10 mouse cellular contexts compared by ENCODE assay signal in the genomic region with DNA sequence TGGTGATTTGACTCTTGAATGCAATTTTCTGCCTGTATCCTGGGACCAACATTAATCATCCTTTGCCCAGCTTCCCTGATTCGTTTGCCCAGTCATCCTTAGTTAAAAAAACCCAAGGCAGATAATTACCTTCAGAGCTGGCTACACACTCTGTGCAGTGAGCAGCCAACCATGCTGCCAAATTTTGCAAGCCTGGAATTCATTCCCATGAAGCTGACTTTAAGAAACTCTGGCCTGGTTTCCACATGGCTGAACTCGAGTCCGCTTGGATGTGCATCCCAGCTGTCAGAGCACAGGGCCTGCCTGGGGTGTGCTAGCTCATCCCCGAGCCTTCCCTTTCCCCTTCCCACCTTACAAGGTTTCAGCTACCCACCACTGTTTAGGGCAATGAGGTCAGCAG. TPM values are rescaled to one million over a fixed set of nuclear protein-coding genes. Genes with fewer than 3 reads are reported as not detected.
DNase-seq lines count a peak whose midpoint lies in the region; ATAC-seq and TF ChIP-seq lines count a peak whose summit lies in the region.
"Had no signal": no experiment of that assay in that cellular context is flagged by ENCODE, and none has a peak within 500 bp of the region (broad histone marks: within the 10 kb centered on the region; RNA-seq: fewer than 3 reads in every experiment).

No protein-coding gene starts in this region.

- TF ChIP-seq CTCF in layer of hippocampus, adult 2 months (conservative IDR thresholded peaks at IDR 0.05): no peak

- H3K27ac ChIP-seq in layer of hippocampus, adult 2 months: peak overlapping the region; percentile 48; the same call in 1 of the 2 replicates
- 0 out of 2 replicates have a peak overlapping the region, but pooled peaks have one; percentile 6 for H3K27ac ChIP-seq in embryonic facial prominence, embryonic 15.5 days (replicated peaks)
- peak overlapping the region; percentile 71 for H3K27ac ChIP-seq in hindbrain, embryonic 15.5 days (replicated peaks)

- H3K4me3 ChIP-seq in layer of hippocampus, adult 2 months: no peak overlapping the region
- no peak overlapping the region for H3K4me3 ChIP-seq in embryonic facial prominence, embryonic 15.5 days (replicated peaks)
- no peak overlapping the region for H3K4me3 ChIP-seq in hindbrain, embryonic 15.5 days

- WGBS in embryonic facial prominence, embryonic 15.5 days: 29% methylated on average over 4 of the region's 4 CpGs
- 19% methylated on average over 4 of the region's 4 CpGs for WGBS in hindbrain, embryonic 15.5 days

- H3K27me3 ChIP-seq in embryonic facial prominence, embryonic 15.5 days: no peaks in the 10 kb centered on the region
- no peaks in the 10 kb centered on the region for H3K27me3 ChIP-seq in hindbrain, embryonic 15.5 days

- no peak for DNase-seq in layer of hippocampus, adult 2 months (ENCODE audit: low spot score in 2 of 2)
- no peak for DNase-seq in layer of hippocampus, postnatal 25 days (ENCODE audit: extremely low spot score in 1 of 2, low spot score in 1 of 2)
- DNase-seq in lung, postnatal 36 days: peak; percentile 41
- no peak for DNase-seq in left cerebral cortex, adult 8-10 months (ENCODE audit: low spot score in 2 of 2)
- no peak for DNase-seq in right cerebral cortex, adult 18-20 months

- H3K9me3 ChIP-seq in embryonic facial prominence, embryonic 15.5 days (replicated peaks): no peaks in the 10 kb centered on the region
- no peaks in the 10 kb centered on the region for H3K9me3 ChIP-seq in hindbrain, embryonic 15.5 days

- H3K4me2 ChIP-seq in embryonic facial prominence, embryonic 15.5 days (replicated peaks): no peak overlapping the region
- H3K4me2 ChIP-seq in hindbrain, embryonic 15.5 days: no peak overlapping the region

- no peak overlapping the region for H3K9ac ChIP-seq in embryonic facial prominence, embryonic 15.5 days
- no peak overlapping the region for H3K9ac ChIP-seq in hindbrain, embryonic 15.5 days

- peaks cover 9% of the 10 kb centered on the region for H3K4me1 ChIP-seq in embryonic facial prominence, embryonic 15.5 days
- H3K4me1 ChIP-seq in hindbrain, embryonic 15.5 days (replicated peaks): peaks cover 35% of the 10 kb centered on the region

- H3K36me3 ChIP-seq in embryonic facial prominence, embryonic 15.5 days: peaks cover 77% of the 10 kb centered on the region
- peaks cover 13% of the 10 kb centered on the region; the same call in 1 of the 2 replicates for H3K36me3 ChIP-seq in hindbrain, embryonic 15.5 days

- ATAC-seq in embryonic facial prominence, embryonic 15.5 days (ENCODE audit: insufficient number of reproducible peaks, low FRiP score, low TSS enrichment, low read depth): peak; percentile 40; the same call in 1 of the 2 replicates
- peak; percentile 76 for ATAC-seq in hindbrain, embryonic 15.5 days (ENCODE audit: low FRiP score, low read depth)

RNA-seq across cellular contexts. Expression of a gene that starts 29.5 kb away (rescaled TPM):
- not detected for total RNA-seq in layer of hippocampus, adult 2 months (2021)
- not detected for total RNA-seq in layer of hippocampus, postnatal 25 days (2021)
- not detected in 2 replicates for polyA plus RNA-seq in embryonic facial prominence, embryonic 15.5 days (2015; fragmentation: Nextera tagmentation; extraction: Ambion mirVana)
- polyA plus RNA-seq in hindbrain, embryonic 15.5 days (2015; fragmentation: Nextera tagmentation; extraction: Ambion mirVana): not detected in 2 replicates
- not detected for total RNA-seq in left cerebral cortex, adult 8-10 months (2022)
- total RNA-seq: layer of hippocampus, adult 8-10 months had no signal
- polyA plus RNA-seq: gonadal fat pad, adult 2 months; spleen, adult 2 months had no signal

Comparison
In these comparisons a context has a peak if more than half of its experiments do, and no peak if none do; other contexts are left out.
1. H3K27ac ChIP-seq: peak in every context shown above with its lines; median percentile 71 in hindbrain, embryonic 15.5 days; 48 in layer of hippocampus, adult 2 months; 6 in embryonic facial prominence, embryonic 15.5 days.